Comparison of ENCODE assay signal across 8 mouse cellular contexts in the genomic region with DNA sequence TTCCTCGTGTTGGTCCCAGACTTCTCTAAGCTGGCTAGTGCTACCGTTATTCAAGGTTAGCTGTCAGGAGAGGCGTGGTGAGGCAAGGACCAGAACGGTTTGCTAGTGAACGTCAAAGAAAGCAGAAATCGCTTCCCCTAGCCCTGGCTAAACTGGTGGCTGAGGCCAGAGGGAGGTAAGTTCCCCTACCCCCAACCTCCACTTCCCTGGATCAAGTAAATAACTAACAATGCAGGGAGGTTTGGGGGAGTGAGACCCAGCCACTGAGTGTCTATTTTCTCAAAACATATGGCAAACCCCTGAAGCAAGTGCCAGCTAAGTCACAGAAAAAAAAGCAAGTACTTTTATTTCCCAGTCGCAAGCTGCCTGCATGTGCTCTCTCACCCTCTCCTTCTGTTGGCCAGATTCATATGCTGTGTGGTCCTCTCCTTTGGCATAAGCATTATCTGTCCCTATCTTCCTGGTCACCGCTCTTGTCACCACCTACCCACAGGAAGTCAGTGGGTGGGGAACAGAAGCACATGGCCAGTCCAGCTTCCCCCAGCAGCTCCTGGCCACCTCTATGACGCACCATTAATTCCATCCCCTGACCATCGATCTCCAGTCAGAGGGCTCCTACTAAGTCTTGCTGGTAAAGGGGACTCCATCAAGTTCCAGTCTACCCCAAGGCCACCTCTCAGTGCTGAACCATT.
A peak's percentile ranks its signal among the peaks of the same experiment; 100 is the strongest.
DNase-seq lines count a peak whose midpoint lies in the region; ATAC-seq and TF ChIP-seq lines count a peak whose summit lies in the region.

No protein-coding gene starts in this region.

- no peaks in the 10 kb centered on the region for H3K27me3 ChIP-seq in heart, embryonic 12.5 days (replicated peaks)
- H3K27me3 ChIP-seq in stomach, embryonic 15.5 days (replicated peaks), result no peaks in the 10 kb centered on the region
- no peaks in the 10 kb centered on the region for H3K27me3 ChIP-seq in stomach, postnatal 0 days (ENCODE audit: control insufficient read depth, insufficient read depth, low read length)
- H3K27me3 ChIP-seq in limb, embryonic 11.5 days (ENCODE audit: control insufficient read depth, insufficient read depth, low read length), result no peaks in the 10 kb centered on the region

- no peaks in the 10 kb centered on the region for H3K9me3 ChIP-seq in heart, embryonic 12.5 days (replicated peaks)
- no peaks in the 10 kb centered on the region for H3K9me3 ChIP-seq in stomach, embryonic 15.5 days
- no peaks in the 10 kb centered on the region for H3K9me3 ChIP-seq in stomach, postnatal 0 days (ENCODE audit: control insufficient read depth, low read length)
- no peaks in the 10 kb centered on the region; the same call in 1 of the 2 replicates for H3K9me3 ChIP-seq in limb, embryonic 11.5 days (ENCODE audit: control insufficient read depth, low read length)

- H3K27ac ChIP-seq in heart, embryonic 12.5 days (ENCODE audit: poor library complexity, severe bottlenecking), result no peak overlapping the region
- no peak overlapping the region for H3K27ac ChIP-seq in stomach, embryonic 15.5 days
- H3K27ac ChIP-seq in stomach, postnatal 0 days (replicated peaks), result no peak overlapping the region
- no peak overlapping the region for H3K27ac ChIP-seq in limb, embryonic 11.5 days (replicated peaks; ENCODE audit: low read depth, low read length)

- TF ChIP-seq CTCF in stomach, postnatal 0 days (IDR thresholded peaks at IDR 0.05; ENCODE audit: low read depth), result no peak

- WGBS in heart, embryonic 12.5 days, result 42% methylated on average over 10 of the region's 10 CpGs
- 54% methylated on average over 10 of the region's 10 CpGs for WGBS in stomach, embryonic 15.5 days
- 52% methylated on average over 10 of the region's 10 CpGs for WGBS in stomach, postnatal 0 days
- 54% methylated on average over 10 of the region's 10 CpGs for WGBS in limb, embryonic 11.5 days

- H3K9ac ChIP-seq in heart, embryonic 12.5 days, result no peak overlapping the region
- H3K9ac ChIP-seq in stomach, embryonic 15.5 days, result no peak overlapping the region
- no peak overlapping the region for H3K9ac ChIP-seq in stomach, postnatal 0 days (ENCODE audit: low read length)
- H3K9ac ChIP-seq in limb, embryonic 11.5 days (ENCODE audit: low read length), result 0 out of 2 replicates have a peak overlapping the region, but pooled peaks have one; percentile 27

- intact Hi-C loops in heart, postnatal 25 days (cut with DNase I), result loop anchor here (5.0 kb wide), 1 partner anchor 47 kb away; no protein-coding TSS in a partner anchor

- no peaks in the 10 kb centered on the region for H3K36me3 ChIP-seq in heart, embryonic 12.5 days
- no peaks in the 10 kb centered on the region for H3K36me3 ChIP-seq in stomach, embryonic 15.5 days
- H3K36me3 ChIP-seq in stomach, postnatal 0 days (ENCODE audit: control insufficient read depth, insufficient read depth, low read length), result no peaks in the 10 kb centered on the region
- no peaks in the 10 kb centered on the region for H3K36me3 ChIP-seq in limb, embryonic 11.5 days (ENCODE audit: control insufficient read depth, insufficient read depth, low read length)

- H3K4me1 ChIP-seq in heart, embryonic 12.5 days (replicated peaks), result peaks cover 39% of the 10 kb centered on the region
- H3K4me1 ChIP-seq in stomach, embryonic 15.5 days, result peaks cover 12% of the 10 kb centered on the region; the same call in 1 of the 2 replicates
- H3K4me1 ChIP-seq in stomach, postnatal 0 days (replicated peaks; ENCODE audit: control insufficient read depth, insufficient read depth), result no peaks in the 10 kb centered on the region
- H3K4me1 ChIP-seq in limb, embryonic 11.5 days (ENCODE audit: control insufficient read depth, insufficient read depth, low read length), result peaks cover 12% of the 10 kb centered on the region

- peak overlapping the region; percentile 61; the same call in 1 of the 2 replicates for H3K4me2 ChIP-seq in heart, embryonic 12.5 days
- H3K4me2 ChIP-seq in stomach, embryonic 15.5 days, result peak overlapping the region; percentile 68; the same call in 1 of the 2 replicates
- H3K4me2 ChIP-seq in stomach, postnatal 0 days (replicated peaks; ENCODE audit: low read depth), result no peak overlapping the region; the same call in 1 of the 2 replicates
- H3K4me2 ChIP-seq in limb, embryonic 11.5 days (ENCODE audit: low read depth, severe bottlenecking), result peak overlapping the region; percentile 54; the same call in 1 of the 2 replicates

- ATAC-seq in heart, embryonic 12.5 days (ENCODE audit: insufficient number of reproducible peaks, low FRiP score), result no peak
- ATAC-seq in stomach, embryonic 15.5 days (ENCODE audit: insufficient read depth, low FRiP score, low read depth), result no peak
- no peak for ATAC-seq in stomach, postnatal 0 days (ENCODE audit: low FRiP score, low TSS enrichment)
- no peak for ATAC-seq in limb, embryonic 11.5 days (ENCODE audit: insufficient number of reproducible peaks, low FRiP score, low TSS enrichment, low read depth)

- H3K4me3 ChIP-seq in heart, embryonic 12.5 days, result no peak overlapping the region
- H3K4me3 ChIP-seq in stomach, embryonic 15.5 days (replicated peaks), result no peak overlapping the region
- no peak overlapping the region for H3K4me3 ChIP-seq in stomach, postnatal 0 days (ENCODE audit: low read depth, low read length)
- H3K4me3 ChIP-seq in limb, embryonic 11.5 days (ENCODE audit: low read depth, low read length), result no peak overlapping the region

- no peak for TF ChIP-seq EP300 in stomach, postnatal 0 days (optimal IDR thresholded peaks at IDR 0.05)

- no peak for DNase-seq in heart, postnatal 25 days (ENCODE audit: low spot score)
- no peak for DNase-seq in stomach, postnatal 0 days (ENCODE audit: low spot score)
- DNase-seq in limb, embryonic 11.5 days (ENCODE audit: low spot score), result no peak
- no peak for DNase-seq in testis, postnatal 14 days (ENCODE audit: low spot score)
- no peak for DNase-seq in ovary, adult 18-20 months (ENCODE audit: low spot score)
- no peak for DNase-seq in Muller cell, postnatal 12 days (ENCODE audit: inconsistent ontology term)
